In genomic region chr11:117778851-117779433, GRCm38 (mm10) we compare ENCODE assay signal across 8 mouse cellular contexts. TPM values are rescaled to one million over a fixed set of nuclear protein-coding genes. Genes with fewer than 3 reads are reported as not detected.
DNase-seq lines count a peak whose midpoint lies in the region; ATAC-seq and TF ChIP-seq lines count a peak whose summit lies in the region.

No protein-coding gene starts in this region.

- H3K27me3 ChIP-seq in heart, embryonic 15.5 days, result no peaks in the 10 kb centered on the region; the same call in 1 of the 2 replicates
- peaks cover 28% of the 10 kb centered on the region for H3K27me3 ChIP-seq in midbrain, embryonic 14.5 days (ENCODE audit: control insufficient read depth, insufficient read depth, low read length)

- ATAC-seq in CD4-positive, CD25-positive, alpha-beta regulatory T cell, adult 4 months, result no peak
- ATAC-seq in heart, embryonic 15.5 days (replicated peaks; ENCODE audit: insufficient number of reproducible peaks, insufficient read depth, low FRiP score, low read depth), result no peak
- ATAC-seq in midbrain, embryonic 14.5 days (ENCODE audit: low FRiP score, low TSS enrichment), result no peak; the same call in 1 of the 2 replicates

- WGBS in bone marrow, adult 2 months, result 21% methylated on average over 12 of the region's 12 CpGs
- 50% methylated on average over 12 of the region's 12 CpGs for WGBS in heart, embryonic 15.5 days
- WGBS in midbrain, embryonic 14.5 days, result 82% methylated on average over 12 of the region's 12 CpGs

- no peak for TF ChIP-seq POLR2A in bone marrow, adult 2 months (IDR thresholded peaks at IDR 0.05; ENCODE audit: borderline replicate concordance, control insufficient read depth, low read depth, low read length)

- H3K4me3 ChIP-seq in bone marrow, adult 2 months (replicated peaks; ENCODE audit: control insufficient read depth, low read depth, low read length), result peak overlapping the region; percentile 91
- peak overlapping the region; percentile 61 for H3K4me3 ChIP-seq in heart, embryonic 15.5 days
- no peak overlapping the region for H3K4me3 ChIP-seq in midbrain, embryonic 14.5 days (replicated peaks; ENCODE audit: low read depth, low read length)

- peak overlapping the region; percentile 96 for H3K4me2 ChIP-seq in heart, embryonic 15.5 days
- H3K4me2 ChIP-seq in midbrain, embryonic 14.5 days (ENCODE audit: low read length), result peak overlapping the region; percentile 51; the same call in 1 of the 2 replicates

- peaks cover 9% of the 10 kb centered on the region for H3K4me1 ChIP-seq in bone marrow, adult 2 months (ENCODE audit: control insufficient read depth, insufficient read depth, low read length)
- H3K4me1 ChIP-seq in heart, embryonic 15.5 days (replicated peaks), result peaks cover 60% of the 10 kb centered on the region
- H3K4me1 ChIP-seq in midbrain, embryonic 14.5 days (ENCODE audit: control insufficient read depth, insufficient read depth, low read length), result peaks cover 20% of the 10 kb centered on the region

- no peaks in the 10 kb centered on the region for H3K9me3 ChIP-seq in heart, embryonic 15.5 days (replicated peaks)
- no peaks in the 10 kb centered on the region for H3K9me3 ChIP-seq in midbrain, embryonic 14.5 days (ENCODE audit: control insufficient read depth, low read length)

- TF ChIP-seq CTCF in bone marrow, adult 2 months (IDR thresholded peaks at IDR 0.05; ENCODE audit: control insufficient read depth, insufficient read depth, low read length), result no peak

- peak overlapping the region; percentile 62 for H3K9ac ChIP-seq in heart, embryonic 15.5 days
- no peak overlapping the region for H3K9ac ChIP-seq in midbrain, embryonic 14.5 days (replicated peaks; ENCODE audit: low read length)

- DNase-seq in CD4-positive, CD25-positive, alpha-beta regulatory T cell, adult 2 months (ENCODE audit: low read depth, low spot score), result peak; percentile 41
- peak; percentile 71 to 83 for DNase-seq in kidney, postnatal 4 days
- no peak for DNase-seq in midbrain, embryonic 14.5 days
- DNase-seq in cerebellum, adult 9-10 months, result no peak
- DNase-seq in natural killer cell, adult 2 months (ENCODE audit: low spot score in 2 of 2), result no peak

- H3K27ac ChIP-seq in bone marrow, adult 2 months (ENCODE audit: control insufficient read depth, insufficient read depth, low read depth, low read length, poor library complexity), result peak overlapping the region; percentile 93
- H3K27ac ChIP-seq in heart, embryonic 15.5 days, result peak overlapping the region; percentile 92
- peak overlapping the region; percentile 57 for H3K27ac ChIP-seq in midbrain, embryonic 14.5 days (replicated peaks; ENCODE audit: low read depth, low read length)

- H3K36me3 ChIP-seq in heart, embryonic 15.5 days, result peaks cover 20% of the 10 kb centered on the region
- H3K36me3 ChIP-seq in midbrain, embryonic 14.5 days (ENCODE audit: control insufficient read depth, insufficient read depth, low read length), result no peaks in the 10 kb centered on the region

RNA-seq across cellular contexts. Expression of gene Tmc8, which starts 2.9 kb away (rescaled TPM):
- polyA plus RNA-seq in CD4-positive, CD25-positive, alpha-beta regulatory T cell, adult 4 months (2017; shearing (Covaris generic)), result 10 to 100 TPM; 35.1 to 41.6 TPM
- 32.6 and 51.1 TPM in 2 replicates for polyA plus RNA-seq in bone marrow, adult 2 months (2011; ENCODE audit: insufficient read depth, insufficient read length, low replicate concordance, missing spikeins)
- polyA plus RNA-seq in heart, embryonic 15.5 days (2015; fragmentation: Nextera tagmentation; extraction: Ambion mirVana), result 2.7 and 3.8 TPM in 2 replicates
- polyA plus RNA-seq in midbrain, embryonic 14.5 days (2014; fragmentation: Nextera tagmentation; extraction: Ambion mirVana), result 0.32 and 0.66 TPM in 2 replicates

RNA-seq across cellular contexts. Expression of gene Tmc6, which starts 3.1 kb away (rescaled TPM):
- 100 to 1,000 TPM in 1 of 2 experiments, 10 to 100 TPM in 1; 85.5 to 146 TPM for polyA plus RNA-seq in CD4-positive, CD25-positive, alpha-beta regulatory T cell, adult 4 months (2017; shearing (Covaris generic))
- polyA plus RNA-seq in bone marrow, adult 2 months (2011; ENCODE audit: insufficient read depth, insufficient read length, low replicate concordance, missing spikeins), result 129 and 194 TPM in 2 replicates
- polyA plus RNA-seq in heart, embryonic 15.5 days (2015; fragmentation: Nextera tagmentation; extraction: Ambion mirVana), result 20.9 and 28.3 TPM in 2 replicates
- polyA plus RNA-seq in midbrain, embryonic 14.5 days (2014; fragmentation: Nextera tagmentation; extraction: Ambion mirVana), result 2.4 and 3.6 TPM in 2 replicates

RNA-seq across cellular contexts. Expression of gene 6030468B19Rik, which starts 18.5 kb away (rescaled TPM):
- 1 to 10 TPM in 1 of 2 experiments, not detected in 1; 1.0 TPM for polyA plus RNA-seq in CD4-positive, CD25-positive, alpha-beta regulatory T cell, adult 4 months (2017; shearing (Covaris generic))
- polyA plus RNA-seq in bone marrow, adult 2 months (2011; ENCODE audit: insufficient read depth, insufficient read length, low replicate concordance, missing spikeins), result 13.5 and 16.7 TPM in 2 replicates
- 0.34 and 0.65 TPM in 2 replicates for polyA plus RNA-seq in heart, embryonic 15.5 days (2015; fragmentation: Nextera tagmentation; extraction: Ambion mirVana)
- not detected in 2 replicates for polyA plus RNA-seq in midbrain, embryonic 14.5 days (2014; fragmentation: Nextera tagmentation; extraction: Ambion mirVana)

RNA-seq across cellular contexts. Expression of gene Gm20708, which starts 30.5 kb away (rescaled TPM):
- 1 to 10 TPM; 1.0 to 3.2 TPM for polyA plus RNA-seq in CD4-positive, CD25-positive, alpha-beta regulatory T cell, adult 4 months (2017; shearing (Covaris generic))
- 9.5 and 12.3 TPM in 2 replicates for polyA plus RNA-seq in bone marrow, adult 2 months (2011; ENCODE audit: insufficient read depth, insufficient read length, low replicate concordance, missing spikeins)
- 0.97 and 1.5 TPM in 2 replicates for polyA plus RNA-seq in heart, embryonic 15.5 days (2015; fragmentation: Nextera tagmentation; extraction: Ambion mirVana)
- polyA plus RNA-seq in midbrain, embryonic 14.5 days (2014; fragmentation: Nextera tagmentation; extraction: Ambion mirVana), result 0.47 and 1.4 TPM in 2 replicates

RNA-seq across cellular contexts. Expression of gene Syngr2, which starts 30.5 kb away (rescaled TPM):
- polyA plus RNA-seq in CD4-positive, CD25-positive, alpha-beta regulatory T cell, adult 4 months (2017; shearing (Covaris generic)), result 100 to 1,000 TPM; 110 to 153 TPM
- polyA plus RNA-seq in bone marrow, adult 2 months (2011; ENCODE audit: insufficient read depth, insufficient read length, low replicate concordance, missing spikeins), result 56.0 and 120 TPM in 2 replicates
- polyA plus RNA-seq in heart, embryonic 15.5 days (2015; fragmentation: Nextera tagmentation; extraction: Ambion mirVana), result 84.6 and 105 TPM in 2 replicates
- polyA plus RNA-seq in midbrain, embryonic 14.5 days (2014; fragmentation: Nextera tagmentation; extraction: Ambion mirVana), result 8.2 and 18.9 TPM in 2 replicates

Comparison
In these comparisons a context has a peak if more than half of its experiments do, and no peak if none do; other contexts are left out.
1. DNase-seq: peak in CD4-positive, CD25-positive, alpha-beta regulatory T cell, adult 2 months (single experiment) and kidney, postnatal 4 days (2 of 2); none in midbrain, embryonic 14.5 days (single experiment), cerebellum, adult 9-10 months (single experiment) and natural killer cell, adult 2 months (0 of 2).
2. Peak in every context shown above with its lines, with median percentiles within 50 percentile points of each other: H3K27ac ChIP-seq.